Mouse (Mus musculus) midbrain, embryonic 11.5 days (tissue): ENCODE measurements around the gene Isg15. TPM values are rescaled to one million over a fixed set of nuclear protein-coding genes. Genes with fewer than 3 reads are reported as not detected.
A peak's percentile ranks its signal among the peaks of the same experiment; 100 is the strongest.

Experiments used
- microRNA-seq: library from miRNA; unstranded; fragments of <30 nt; microRNA quantifications from one replicate; pipeline ENCODE4, GENCODE M21; 2017
- polyA plus RNA-seq: library from polyadenylated mRNA; unstranded; fragments of >200 nt; fragmentation: Nextera tagmentation; extraction: Ambion mirVana; gene quantifications from 2 replicates; pipeline ENCODE4 v1.2.1, GENCODE M21; 2014

The Isg15 gene
- polyA plus RNA-seq, 1 experiment from 2014 or later = 0.25 TPM

Small RNAs within 50 kb of the gene (microRNA-seq; reads per million reads assigned to microRNA genes)
- 13.6 reads per million, percentile 33 among the genes with 10 or more reads in this experiment for gene Mir7658

Other genes starting within 250 kb of the Isg15 start
- 19.8 and 20.4 TPM in 2 replicates for gene C1qtnf12, start 238.5 kb downstream of the Isg15 start, polyA plus RNA-seq
- gene B3galt6, start 208.2 kb downstream of the Isg15 start, polyA plus RNA-seq = 17.2 and 18.8 TPM in 2 replicates
- 130 and 136 TPM in 2 replicates for gene Sdf4, start 207.9 kb downstream of the Isg15 start, polyA plus RNA-seq
- 0.41 and 1.1 TPM in 2 replicates for gene Tnfrsf4, start 187.0 kb downstream of the Isg15 start, polyA plus RNA-seq
- 0.58 and 0.87 TPM in 2 replicates for gene Tnfrsf18, start 174.7 kb downstream of the Isg15 start, polyA plus RNA-seq
- gene Ttll10, start 141.4 kb downstream of the Isg15 start, polyA plus RNA-seq = 0.15 TPM in 1 of 2 replicates, not detected in the other
- 49.5 and 55.7 TPM in 2 replicates for gene 9430015G10Rik, start 90.8 kb downstream of the Isg15 start, polyA plus RNA-seq
- gene Rnf223, start 70.3 kb downstream of the Isg15 start, polyA plus RNA-seq = 0.54 and 0.75 TPM in 2 replicates
- gene Agrn, start 3.3 kb downstream of the Isg15 start, polyA plus RNA-seq = 62.2 and 68.2 TPM in 2 replicates
- 2.4 TPM in 2 replicates for gene AW011738, start 2.5 kb upstream of the Isg15 start, polyA plus RNA-seq
- gene Perm1, start 15.1 kb upstream of the Isg15 start, polyA plus RNA-seq = 0.81 and 1.2 TPM in 2 replicates
- 15.6 and 18.1 TPM in 2 replicates for gene Plekhn1, start 34.0 kb upstream of the Isg15 start, polyA plus RNA-seq
- 74.3 and 81.9 TPM in 2 replicates for gene Noc2l, start 35.2 kb upstream of the Isg15 start, polyA plus RNA-seq
- gene Samd11, start 54.8 kb upstream of the Isg15 start, polyA plus RNA-seq = 2.6 TPM in 2 replicates
- gene Vmn2r-ps159, start 130.3 kb upstream of the Isg15 start, polyA plus RNA-seq = not detected in 2 replicates